Mouse (Mus musculus): ENCODE data around the gene Pfkp. TPM values are rescaled to one million over a fixed set of nuclear protein-coding genes. Genes with fewer than 3 reads are reported as not detected.

The Pfkp gene
- 10 to 100 TPM; 47.2 to 48.1 TPM for total RNA-seq (2021)
- 66.6 and 67.4 TPM in 2 replicates for polyA plus RNA-seq (2012; rRNA removed)
- long read RNA-seq, full-length matches to known transcripts: 47 of 55 reads
- long read RNA-seq, partial matches to known transcripts: 4 of 55 reads
- long read RNA-seq, other reads (novel, unspliced or antisense): 4 of 55 reads

- Histone ChIP-seq H3K4me1 (ENCODE audit: control insufficient read depth, insufficient read depth, low read length) (no peaks in the 10 kb centered on the region; the same call in 1 of the 2 replicates), H3K79me2 (replicated peaks; ENCODE audit: control insufficient read depth, insufficient read depth, low read length) (no peaks in the 10 kb centered on the region; the same call in 1 of the 2 replicates), H3K27me3 (ENCODE audit: control insufficient read depth, insufficient read depth, low read length) (no peaks in the 10 kb centered on the region), H3K9ac (ENCODE audit: low read depth, low read length) (peak within 1 kb of the TSS; percentile 75), H3K4me3 (peak within 1 kb of the TSS; percentile 68), H3K36me3 (ENCODE audit: control insufficient read depth, insufficient read depth, low read length) (no peaks in the 10 kb centered on the region), H3K27ac (peak within 1 kb of the TSS; percentile 75)
- 3% methylated on average over 34 of the region's 34 CpGs for WGBS
- DNase-seq: peak; percentile 95
- TF ChIP-seq CTCF (IDR thresholded peaks at IDR 0.05): no peak
- TF ChIP-seq POLR2A (IDR thresholded peaks at IDR 0.05; ENCODE audit: insufficient read depth, low read depth, low read length): peak; percentile 71
- intact Hi-C loops (cut with DNase I): no loop called here
These were observed at the start of gene Pfkp for GRCm38 (mm10) chr13:6648669-6649233. TSS of gene Pfkp (minus strand) at chr13:6648777.

GRCm38 (mm10) chr13:6690607-6691006 lies 42.0 kb upstream of the Pfkp start:
- no peaks in the 10 kb centered on the region for H3K27me3 ChIP-seq (ENCODE audit: control insufficient read depth, insufficient read depth, low read length)
- WGBS: 65% methylated on average over 3 of the region's 3 CpGs
- H3K36me3 ChIP-seq (ENCODE audit: control insufficient read depth, insufficient read depth, low read length): no peaks in the 10 kb centered on the region
- H3K9ac ChIP-seq (ENCODE audit: low read depth, low read length): no peak overlapping the region
- DNase-seq: no peak
- H3K4me1 ChIP-seq (ENCODE audit: control insufficient read depth, insufficient read depth, low read length): no peaks in the 10 kb centered on the region
- H3K79me2 ChIP-seq (replicated peaks; ENCODE audit: control insufficient read depth, insufficient read depth, low read length): no peaks in the 10 kb centered on the region
- no peak overlapping the region for H3K4me3 ChIP-seq
- no peak for TF ChIP-seq CTCF (IDR thresholded peaks at IDR 0.05)
- no peak for TF ChIP-seq POLR2A (IDR thresholded peaks at IDR 0.05; ENCODE audit: insufficient read depth, low read depth, low read length)
- TF ChIP-seq EP300 (IDR thresholded peaks at IDR 0.05; ENCODE audit: insufficient read depth, low read depth, low read length): no peak
- intact Hi-C loops (cut with DNase I): no loop called here
- H3K27ac ChIP-seq: no peak overlapping the region

DNA sequence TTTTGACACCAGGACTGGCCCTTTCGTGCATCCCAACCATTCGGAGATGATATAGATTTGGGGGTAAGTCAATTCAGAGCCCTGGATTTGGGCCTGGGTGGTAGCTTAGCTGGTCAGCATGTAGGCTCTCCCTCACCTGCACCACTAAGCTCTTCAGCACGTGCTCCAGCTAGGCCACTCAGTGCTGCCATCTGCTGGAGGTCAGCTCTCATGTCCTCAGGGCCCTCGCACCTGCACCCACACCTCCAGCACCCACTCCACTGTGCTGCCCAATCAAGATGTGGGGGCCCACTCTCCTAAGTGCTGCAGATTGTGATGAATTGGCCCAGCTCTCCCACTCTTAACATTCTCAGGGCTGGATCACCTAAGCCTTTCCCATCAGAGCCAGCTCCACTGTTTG lies 41.4 kb upstream of the Pfkp start:
- peak; percentile 75 for TF ChIP-seq CTCF (IDR thresholded peaks at IDR 0.05)
- TF ChIP-seq EP300 (IDR thresholded peaks at IDR 0.05; ENCODE audit: insufficient read depth, low read depth, low read length): 0 out of 2 replicates have a peak, but pooled peaks have one; percentile 20
- TF ChIP-seq POLR2A (IDR thresholded peaks at IDR 0.05; ENCODE audit: insufficient read depth, low read depth, low read length): no peak
- no peak overlapping the region for H3K9ac ChIP-seq (ENCODE audit: low read depth, low read length)
- no peak overlapping the region for H3K4me3 ChIP-seq
- no peaks in the 10 kb centered on the region for H3K4me1 ChIP-seq (ENCODE audit: control insufficient read depth, insufficient read depth, low read length)
- no peaks in the 10 kb centered on the region for H3K36me3 ChIP-seq (ENCODE audit: control insufficient read depth, insufficient read depth, low read length)
- no peak overlapping the region for H3K27ac ChIP-seq
- H3K79me2 ChIP-seq (replicated peaks; ENCODE audit: control insufficient read depth, insufficient read depth, low read length): no peaks in the 10 kb centered on the region
- intact Hi-C loops (cut with DNase I): loop anchor here (5.0 kb wide), 2 partner anchors 63 to 88 kb away; no protein-coding TSS in a partner anchor
- H3K27me3 ChIP-seq (ENCODE audit: control insufficient read depth, insufficient read depth, low read length): no peaks in the 10 kb centered on the region
- 61% methylated on average over 4 of the region's 4 CpGs for WGBS
- peak; percentile 46 to 61 for DNase-seq

- TF ChIP-seq CTCF (IDR thresholded peaks at IDR 0.05): peak; percentile 71
- no peak for TF ChIP-seq EP300 (IDR thresholded peaks at IDR 0.05; ENCODE audit: insufficient read depth, low read depth, low read length)
- peak in 1 of 2 experiments; percentile 13 for DNase-seq
- intact Hi-C loops (cut with DNase I): loop anchor here (5.0 kb wide), 2 partner anchors 62 to 87 kb away; no protein-coding TSS in a partner anchor
- Histone ChIP-seq H3K27me3 (ENCODE audit: control insufficient read depth, insufficient read depth, low read length) (no peaks in the 10 kb centered on the region), H3K4me3 (no peak overlapping the region), H3K9ac (ENCODE audit: low read depth, low read length) (no peak overlapping the region), H3K79me2 (replicated peaks; ENCODE audit: control insufficient read depth, insufficient read depth, low read length) (no peaks in the 10 kb centered on the region), H3K4me1 (ENCODE audit: control insufficient read depth, insufficient read depth, low read length) (no peaks in the 10 kb centered on the region), H3K27ac (no peak overlapping the region), H3K36me3 (ENCODE audit: control insufficient read depth, insufficient read depth, low read length) (no peaks in the 10 kb centered on the region)
- 44% methylated on average over 7 of the region's 7 CpGs for WGBS
These were observed 40.3 kb upstream of the Pfkp start for GRCm38 (mm10) chr13:6688790-6689433.

- peak in 1 of 2 experiments; percentile 14 for DNase-seq
- Histone ChIP-seq H3K27ac (no peak overlapping the region), H3K4me3 (no peak overlapping the region), H3K27me3 (ENCODE audit: control insufficient read depth, insufficient read depth, low read length) (no peaks in the 10 kb centered on the region), H3K79me2 (replicated peaks; ENCODE audit: control insufficient read depth, insufficient read depth, low read length) (no peaks in the 10 kb centered on the region), H3K4me1 (ENCODE audit: control insufficient read depth, insufficient read depth, low read length) (peaks cover 4% of the 10 kb centered on the region), H3K36me3 (ENCODE audit: control insufficient read depth, insufficient read depth, low read length) (no peaks in the 10 kb centered on the region), H3K9ac (ENCODE audit: low read depth, low read length) (no peak overlapping the region)
- no peak for TF ChIP-seq EP300 (IDR thresholded peaks at IDR 0.05; ENCODE audit: insufficient read depth, low read depth, low read length)
- no peak for TF ChIP-seq CTCF (IDR thresholded peaks at IDR 0.05)
- no peak for TF ChIP-seq POLR2A (IDR thresholded peaks at IDR 0.05; ENCODE audit: insufficient read depth, low read depth, low read length)
- intact Hi-C loops (cut with DNase I): no loop called here
- 28% methylated on average over 4 of the region's 4 CpGs for WGBS
These were observed 18.3 kb upstream of the Pfkp start for GRCm38 (mm10) chr13:6666887-6667286.

DNA sequence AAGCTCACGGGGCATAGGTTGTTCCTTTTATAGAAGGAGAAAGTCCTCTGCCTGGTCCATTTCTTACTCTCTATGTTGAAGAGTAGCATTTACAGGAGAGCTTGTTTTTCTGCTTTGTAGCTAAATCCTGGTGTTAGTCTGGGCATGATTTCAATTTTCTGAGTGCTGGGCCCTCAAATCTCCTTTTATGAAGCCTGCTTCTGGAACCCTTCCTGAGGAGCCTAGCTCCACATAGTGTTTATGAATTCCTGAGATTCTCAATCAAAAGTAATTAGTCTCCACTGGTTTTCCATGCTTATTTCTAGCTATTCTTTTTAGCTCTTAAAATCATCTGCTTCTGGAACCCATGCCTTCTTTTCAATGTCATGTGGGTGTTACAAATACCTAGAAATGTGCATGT lies 16.9 kb upstream of the Pfkp start:
- Histone ChIP-seq H3K9ac (ENCODE audit: low read depth, low read length) (no peak overlapping the region), H3K4me1 (ENCODE audit: control insufficient read depth, insufficient read depth, low read length) (peaks cover 4% of the 10 kb centered on the region), H3K79me2 (replicated peaks; ENCODE audit: control insufficient read depth, insufficient read depth, low read length) (no peaks in the 10 kb centered on the region), H3K27ac (no peak overlapping the region), H3K27me3 (ENCODE audit: control insufficient read depth, insufficient read depth, low read length) (no peaks in the 10 kb centered on the region), H3K36me3 (ENCODE audit: control insufficient read depth, insufficient read depth, low read length) (no peaks in the 10 kb centered on the region), H3K4me3 (no peak overlapping the region)
- no peak for DNase-seq
- intact Hi-C loops (cut with DNase I): no loop called here
- TF ChIP-seq EP300 (IDR thresholded peaks at IDR 0.05; ENCODE audit: insufficient read depth, low read depth, low read length) (no peak), POLR2A (IDR thresholded peaks at IDR 0.05; ENCODE audit: insufficient read depth, low read depth, low read length) (no peak), CTCF (IDR thresholded peaks at IDR 0.05) (no peak)
- 41% methylated on average over 1 of the region's 1 CpGs for WGBS

Data from heart, adult 2 months (tissue).